ENCODE assay signal across 17 mouse cellular contexts in genomic region chr15:95977939-95978252, GRCm38 (mm10).
"Had no signal": no experiment of that assay in that cellular context is flagged by ENCODE, and none has a peak within 500 bp of the region (broad histone marks: within the 10 kb centered on the region; RNA-seq: fewer than 3 reads in every experiment).

No protein-coding gene starts in this region.

- H3K4me1 ChIP-seq: liver, embryonic 15.5 days; midbrain, embryonic 13.5 days; neural tube, embryonic 12.5 days had no signal

- DNase-seq: kidney, adult 2 months; kidney, postnatal 36 days; layer of hippocampus, adult 9-11 months; left cerebral cortex, postnatal 4 days; lung, postnatal 10 days; lung, postnatal 4 days; right cerebral cortex, adult 18-20 months; right cerebral cortex, postnatal 25 days; thymus, postnatal 4 days had no signal

- ATAC-seq: intestine, embryonic 16.5 days; midbrain, embryonic 13.5 days had no signal

- H3K4me2 ChIP-seq: limb, embryonic 13.5 days; liver, embryonic 15.5 days; lung, embryonic 14.5 days; midbrain, embryonic 13.5 days; neural tube, embryonic 12.5 days had no signal

- H3K27me3 ChIP-seq: limb, embryonic 13.5 days; liver, embryonic 15.5 days; midbrain, embryonic 13.5 days; neural tube, embryonic 12.5 days had no signal

- H3K9ac ChIP-seq: limb, embryonic 13.5 days; liver, embryonic 15.5 days; lung, embryonic 14.5 days; midbrain, embryonic 13.5 days; neural tube, embryonic 12.5 days had no signal

- H3K36me3 ChIP-seq: liver, embryonic 15.5 days had no signal

- H3K4me3 ChIP-seq: limb, embryonic 13.5 days; liver, embryonic 15.5 days; midbrain, embryonic 13.5 days; myocyte; neural tube, embryonic 12.5 days had no signal

- H3K27ac ChIP-seq: limb, embryonic 13.5 days; liver, embryonic 15.5 days; midbrain, embryonic 13.5 days; neural tube, embryonic 12.5 days; stomach, postnatal 0 days had no signal

- H3K9me3 ChIP-seq: limb, embryonic 13.5 days; liver, embryonic 15.5 days; midbrain, embryonic 13.5 days; neural tube, embryonic 12.5 days had no signal
